Mouse (Mus musculus) small intestine, adult 2 months (tissue): Measurements from ENCODE around the gene Ccdc83. TPM values are rescaled to one million over a fixed set of nuclear protein-coding genes. Genes with fewer than 3 reads are reported as not detected.

Experiments used
- H3K27ac ChIP-seq: fragments of 200-500 bp; 2 replicates; pipeline ENCODE4 v1.5.1; 2012; ENCODE audit warnings: low read depth, low read length, control low read depth, inconsistent platforms; ENCODE audit not compliant: insufficient read depth
- H3K27me3 ChIP-seq: fragments of 200-500 bp; 2 replicates; pipeline ENCODE4 v1.6.1; 2012; ENCODE audit warnings: mild to moderate bottlenecking, moderate library complexity, low read length, inconsistent platforms; ENCODE audit not compliant: control insufficient read depth, insufficient read depth
- H3K36me3 ChIP-seq: fragments of 200-500 bp; 2 replicates; pipeline ENCODE4 v1.6.1; 2012; ENCODE audit warnings: mild to moderate bottlenecking, low read length, control low read depth, inconsistent platforms; ENCODE audit not compliant: control insufficient read depth, insufficient read depth
- H3K4me1 ChIP-seq: fragments of 200-500 bp; 2 replicates; pipeline ENCODE4 v1.6.1; 2012; ENCODE audit warnings: low read length, inconsistent platforms, mixed read lengths; ENCODE audit not compliant: control insufficient read depth, insufficient read depth, insufficient read length
- H3K4me3 ChIP-seq: fragments of 200-500 bp; 2 replicates; pipeline ENCODE4 v1.5.1; 2012; ENCODE audit warnings: low read depth, mild to moderate bottlenecking, control low read depth, inconsistent platforms, low read length, moderate library complexity
- CTCF ChIP-seq: fragments of 200-500 bp; IDR thresholded peaks from 2 replicates; pipeline ENCODE4 v1.5.1; 2012; ENCODE audit warnings: low read depth, mild to moderate bottlenecking, control low read depth, inconsistent platforms, low read length, moderate library complexity, mixed read lengths; ENCODE audit not compliant: insufficient replicate concordance, insufficient read length; ENCODE audit errors: extremely low read depth
- POLR2A ChIP-seq: fragments of 200-500 bp; IDR thresholded peaks from 2 replicates; pipeline ENCODE4 v1.6.1; 2012; ENCODE audit warnings: low read depth, mild to moderate bottlenecking, control low read depth, inconsistent platforms, low read length, moderate library complexity
- WGBS: fragments of 180-500 bp; shearing (Covaris S2); methylation state at CpG from one replicate; pipeline ENCODE4 v1.1.7; 2018; 5-methylcytosine and 5-hydroxymethylcytosine counted together
- polyA plus RNA-seq: library from polyadenylated mRNA; depleted of rRNA; stranded (reverse); fragments of >200 nt; gene quantifications from 2 replicates; pipeline ENCODE4 v1.2.3, GENCODE M21; 2012

Ccdc83 gene
- polyA plus RNA-seq, 1 experiment = not detected

GRCm38 (mm10) chr7:90279136-90279535 lies 13.6 kb upstream of the Ccdc83 start:
- TF ChIP-seq CTCF (no peak), POLR2A (no peak)
- H3K4me3 ChIP-seq = no peak overlapping the region
- H3K27me3 ChIP-seq = no peaks in the 10 kb centered on the region
- WGBS = 91% methylated on average over 4 of the region's 4 CpGs
- peaks cover 2% of the 10 kb centered on the region; the same call in 1 of the 2 replicates for H3K4me1 ChIP-seq
- no peaks in the 10 kb centered on the region for H3K36me3 ChIP-seq
- H3K27ac ChIP-seq = no peak overlapping the region

GRCm38 (mm10) chr7:90277769-90278168 lies 12.2 kb upstream of the Ccdc83 start:
- Histone ChIP-seq H3K27me3 (no peaks in the 10 kb centered on the region), H3K36me3 (no peaks in the 10 kb centered on the region), H3K27ac (no peak overlapping the region), H3K4me1 (peaks cover 2% of the 10 kb centered on the region; the same call in 1 of the 2 replicates), H3K4me3 (no peak overlapping the region)
- 33% methylated on average over 4 of the region's 4 CpGs for WGBS
- no peak for TF ChIP-seq CTCF

GRCm38 (mm10) chr7:90277246-90277645 lies 11.7 kb upstream of the Ccdc83 start:
- Histone ChIP-seq H3K27ac (no peak overlapping the region), H3K36me3 (no peaks in the 10 kb centered on the region), H3K27me3 (no peaks in the 10 kb centered on the region), H3K4me1 (peaks cover 2% of the 10 kb centered on the region; the same call in 1 of the 2 replicates), H3K4me3 (no peak overlapping the region)
- TF ChIP-seq CTCF (no peak), POLR2A (no peak)
- WGBS = 31% methylated on average over 3 of the region's 3 CpGs

- Histone ChIP-seq H3K27ac (no peak overlapping the region), H3K36me3 (no peaks in the 10 kb centered on the region), H3K4me3 (no peak overlapping the region), H3K4me1 (no peaks in the 10 kb centered on the region), H3K27me3 (no peaks in the 10 kb centered on the region)
- TF ChIP-seq POLR2A (no peak), CTCF (no peak)
- WGBS = 54% methylated on average over 11 of the region's 11 CpGs
Measured at GRCm38 (mm10) chr7:90274561-90275100, 9.1 kb upstream of the Ccdc83 start.

GRCm38 (mm10) chr7:90270141-90270540 lies 4.6 kb upstream of the Ccdc83 start:
- no peaks in the 10 kb centered on the region for H3K36me3 ChIP-seq
- WGBS = 65% methylated on average over 3 of the region's 3 CpGs

GRCm38 (mm10) chr7:90261902-90262599 lies 3.5 kb downstream of the Ccdc83 start:
- TF ChIP-seq POLR2A = no peak
- no peak for TF ChIP-seq CTCF
- Histone ChIP-seq H3K36me3 (no peaks in the 10 kb centered on the region), H3K4me3 (no peak overlapping the region), H3K27ac (no peak overlapping the region), H3K4me1 (no peaks in the 10 kb centered on the region), H3K27me3 (no peaks in the 10 kb centered on the region; the same call in 1 of the 2 replicates)
- 53% methylated on average over 7 of the region's 7 CpGs for WGBS

More at GRCm38 (mm10) chr7:90270141-90270540, 4.6 kb upstream of the Ccdc83 start:
- no peak overlapping the region for H3K27ac ChIP-seq
- no peak overlapping the region for H3K4me3 ChIP-seq
- H3K4me1 ChIP-seq = no peaks in the 10 kb centered on the region
- no peaks in the 10 kb centered on the region for H3K27me3 ChIP-seq
- TF ChIP-seq CTCF = no peak
- no peak for TF ChIP-seq POLR2A

GRCm38 (mm10) chr7:90259899-90260298 lies 5.7 kb downstream of the Ccdc83 start:
- Histone ChIP-seq H3K36me3 (no peaks in the 10 kb centered on the region), H3K27ac (no peak overlapping the region), H3K4me1 (no peaks in the 10 kb centered on the region), H3K27me3 (no peaks in the 10 kb centered on the region; the same call in 1 of the 2 replicates), H3K4me3 (no peak overlapping the region)
- TF ChIP-seq CTCF = no peak
- no peak for TF ChIP-seq POLR2A
- 73% methylated on average over 2 of the region's 2 CpGs for WGBS
